Mouse (Mus musculus): ENCODE results near the gene Hist1h1e.

Gene Hist1h1e

GRCm38 (mm10) chr13:23592614-23593013 is 29.7 kb downstream of the Hist1h1e start:
- no peak for DNase-seq (ENCODE audit: low read depth, low spot score)

GRCm38 (mm10) chr13:23591886-23592285 is 30.5 kb downstream of the Hist1h1e start:
- peak; percentile 58 for DNase-seq (ENCODE audit: low read depth, low spot score)

- no peak for DNase-seq (ENCODE audit: low read depth, low spot score)
These were observed 31.2 kb downstream of the Hist1h1e start for GRCm38 (mm10) chr13:23591206-23591605.

- no peak for DNase-seq (ENCODE audit: low read depth, low spot score)
These were observed 35.5 kb downstream of the Hist1h1e start for GRCm38 (mm10) chr13:23586940-23587225.

- DNase-seq (ENCODE audit: low read depth, low spot score), result peak; percentile 89
These were observed 36.0 kb downstream of the Hist1h1e start for GRCm38 (mm10) chr13:23586099-23586939.

- peak; percentile 96 for DNase-seq (ENCODE audit: low read depth, low spot score)
These were observed 36.8 kb downstream of the Hist1h1e start for GRCm38 (mm10) chr13:23585442-23586098.

GRCm38 (mm10) chr13:23585029-23585441 is 37.3 kb downstream of the Hist1h1e start:
- peak; percentile 88 for DNase-seq (ENCODE audit: low read depth, low spot score)

- peak; percentile 54 for DNase-seq (ENCODE audit: low read depth, low spot score)
These were observed 38.0 kb downstream of the Hist1h1e start for GRCm38 (mm10) chr13:23584331-23584730.

- DNase-seq (ENCODE audit: low read depth, low spot score), result no peak
These were observed 38.8 kb downstream of the Hist1h1e start for GRCm38 (mm10) chr13:23583387-23584068.

- peak; percentile 90 for DNase-seq (ENCODE audit: low read depth, low spot score)
These were observed 39.9 kb downstream of the Hist1h1e start for GRCm38 (mm10) chr13:23582219-23583056.

GRCm38 (mm10) chr13:23581408-23582218 is 40.7 kb downstream of the Hist1h1e start, which contains the start of gene Hist1h4d:
Hist1h4d (plus strand) TSS chr13:23581598.
- DNase-seq (ENCODE audit: low read depth, low spot score), result peak; percentile 97

GRCm38 (mm10) chr13:23577835-23578234 is 44.5 kb downstream of the Hist1h1e start:
- no peak for DNase-seq (ENCODE audit: low read depth, low spot score)

- DNase-seq (ENCODE audit: low read depth, low spot score), result no peak
These were observed 45.3 kb downstream of the Hist1h1e start for GRCm38 (mm10) chr13:23576906-23577639.

- DNase-seq (ENCODE audit: low read depth, low spot score), result peak; percentile 87
These were observed 45.9 kb downstream of the Hist1h1e start for GRCm38 (mm10) chr13:23576351-23576881.

GRCm38 (mm10) chr13:23575864-23576313 is 46.5 kb downstream of the Hist1h1e start:
- DNase-seq (ENCODE audit: low read depth, low spot score), result peak; percentile 64

- peak; percentile 91 for DNase-seq (ENCODE audit: low read depth, low spot score)
These were observed 47.0 kb downstream of the Hist1h1e start, which contains the start of gene Hist1h3d for GRCm38 (mm10) chr13:23575271-23575851. Hist1h3d (plus strand) TSS chr13:23575763.

GRCm38 (mm10) chr13:23574546-23575170 is 47.7 kb downstream of the Hist1h1e start:
- DNase-seq (ENCODE audit: low read depth, low spot score), result peak; percentile 59

- DNase-seq (ENCODE audit: low read depth, low spot score), result peak; percentile 100
These were observed 48.3 kb downstream of the Hist1h1e start, which contains the start of the genes Hist1h2bf and Hist1h2ad for GRCm38 (mm10) chr13:23573898-23574524. Hist1h2bf (minus strand) TSS chr13:23574196. Hist1h2ad (plus strand) TSS chr13:23574381.
